Mouse (Mus musculus) erythroid progenitor cell, adult 5-6 weeks (primary cell): ENCODE measurements around the gene Rnf13. TPM values are rescaled to one million over a fixed set of nuclear protein-coding genes. Genes with fewer than 3 reads are reported as not detected.
"Not testable (repeated sequence)": the region's sequence is repeated elsewhere in the genome, so short reads cannot be mapped to it uniquely, and the experiment has no call there.

Experiments used
- ATAC-seq: replicated peaks from 2 replicates; pipeline ENCODE4 v1.8.0; 2016; ENCODE audit warnings: moderate number of reproducible peaks, mild to moderate bottlenecking, moderate TSS enrichment, inconsistent platforms; ENCODE audit not compliant: poor library complexity, low FRiP score, severe bottlenecking
- total RNA-seq, 2 experiments: library from RNA; stranded (forward) in 1 of 2; stranded (reverse) in 1 of 2; fragments of 150-400 nt in 1 of 2; fragments of 186-747, 209-891 nt in 1 of 2; gene quantifications; 2 replicates each; pipeline versions ENCODE4 v1.2.3 to v1.2.4; 2015 to 2017; ENCODE audit warnings: low replicate concordance in 2 of 2

Rnf13 gene
- total RNA-seq (2015; ENCODE audit: low replicate concordance) (9.4 and 20.5 TPM in 2 replicates), total RNA-seq (2017; ENCODE audit: low replicate concordance) (7.5 and 14.2 TPM in 2 replicates)

DNA sequence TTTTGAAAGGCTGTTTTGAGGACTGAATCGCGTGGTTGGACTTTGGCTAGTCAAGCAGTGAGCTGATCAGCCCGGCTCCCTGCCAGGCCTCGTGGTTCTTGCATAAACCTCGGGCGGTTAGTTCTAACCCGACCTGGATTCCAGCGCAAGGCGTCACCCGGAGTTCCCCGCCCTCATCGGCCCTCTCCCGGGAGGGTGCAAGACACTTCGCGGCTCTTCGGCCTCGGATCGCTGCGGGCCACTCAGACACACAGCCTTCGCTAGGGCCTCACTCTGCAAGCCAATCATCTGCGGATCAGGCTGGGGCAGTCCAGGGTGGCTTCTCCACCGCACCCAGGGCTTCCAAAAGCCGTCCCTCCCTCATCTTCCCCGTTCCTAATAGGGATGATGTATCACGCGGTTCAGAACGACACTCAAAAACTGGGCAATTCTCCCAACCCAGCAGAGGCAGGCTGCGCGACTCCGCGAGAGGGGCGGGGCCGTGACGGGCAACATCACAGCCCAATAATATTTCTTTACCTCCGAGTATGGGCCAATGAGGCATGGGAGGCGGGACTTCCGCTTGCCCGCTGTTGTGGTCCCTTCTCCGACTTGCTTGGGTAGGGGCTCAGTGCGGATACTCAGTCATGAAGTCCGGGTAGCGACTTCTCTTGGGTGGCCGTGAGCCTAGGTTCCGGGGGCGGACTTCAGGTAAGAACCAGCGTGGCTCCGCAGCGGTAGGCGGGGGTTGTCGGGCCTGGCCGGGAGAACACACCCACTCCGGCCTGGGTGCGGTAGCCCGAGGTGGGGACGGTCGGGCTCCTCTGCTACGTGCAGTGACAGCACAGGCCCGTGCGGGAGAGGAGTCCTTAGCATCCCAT, at the start of gene Rnf13:
Gene Rnf13 (plus strand): TSS at position 552 of the 860 bp plus-strand sequence.
- ATAC-seq, result peak; percentile 99

DNA sequence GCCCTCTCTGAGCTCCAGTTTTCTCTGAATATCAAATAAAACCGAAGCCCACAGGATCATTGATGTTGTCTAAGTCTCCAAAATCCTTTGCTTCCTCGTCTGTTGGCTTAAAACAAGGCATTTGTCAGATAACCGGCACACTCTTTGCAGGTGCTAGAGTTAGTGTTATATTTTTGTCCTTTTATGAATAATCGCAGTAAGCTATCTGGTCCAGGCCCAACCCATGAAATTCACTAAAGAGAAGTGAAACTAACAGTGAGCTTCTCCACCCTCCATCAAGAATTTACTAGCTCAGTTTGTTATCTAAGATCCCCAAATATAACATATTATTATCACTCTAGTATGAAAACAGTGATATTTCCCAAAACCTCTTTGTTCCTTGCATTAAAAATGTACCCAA, 44.1 kb upstream of the Rnf13 start:
- no peak for ATAC-seq

DNA sequence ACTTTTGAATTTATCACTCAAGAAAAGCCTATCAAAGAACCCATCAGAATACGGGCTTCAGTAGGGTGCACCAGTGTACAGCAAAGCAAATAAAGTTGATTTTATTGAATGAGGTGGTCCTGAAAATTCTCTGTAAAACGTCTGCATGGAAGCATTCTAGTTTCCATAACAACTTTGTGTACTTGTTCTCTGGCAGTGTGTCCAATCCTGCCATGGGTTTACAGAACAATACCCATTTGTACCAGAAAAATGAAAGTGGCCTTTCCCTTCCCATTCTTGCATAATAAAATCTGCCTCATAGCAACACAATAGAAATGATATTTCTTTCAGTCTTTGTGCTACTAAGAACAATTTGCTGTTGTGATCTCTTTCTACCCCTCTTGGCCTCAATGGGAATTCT, 43.1 kb upstream of the Rnf13 start, which contains the start of gene Ankub1:
Gene Ankub1 (minus strand): TSS at position 81 of the 400 bp plus-strand sequence.
- ATAC-seq, result no peak

DNA sequence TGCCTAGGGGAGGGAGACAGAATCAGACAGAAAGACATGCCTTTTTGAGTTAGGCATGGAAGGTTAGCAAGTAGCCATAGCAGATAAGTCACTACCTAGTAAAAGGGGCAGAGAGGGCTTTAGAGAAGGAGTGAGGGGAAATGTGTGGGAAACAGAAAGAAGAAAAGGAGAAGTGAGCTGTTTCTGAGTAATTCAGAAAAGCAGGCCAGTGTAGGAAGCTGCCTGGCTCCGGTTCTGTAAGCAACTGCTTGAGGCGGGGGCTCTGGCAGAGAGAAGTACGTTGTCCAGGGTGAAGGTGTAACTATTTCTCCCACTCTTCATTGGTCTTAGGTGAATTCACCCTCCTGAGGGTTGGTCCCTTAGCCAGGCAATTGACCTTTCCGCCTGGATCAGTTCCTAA, 39.6 kb upstream of the Rnf13 start:
- ATAC-seq, result no peak

DNA sequence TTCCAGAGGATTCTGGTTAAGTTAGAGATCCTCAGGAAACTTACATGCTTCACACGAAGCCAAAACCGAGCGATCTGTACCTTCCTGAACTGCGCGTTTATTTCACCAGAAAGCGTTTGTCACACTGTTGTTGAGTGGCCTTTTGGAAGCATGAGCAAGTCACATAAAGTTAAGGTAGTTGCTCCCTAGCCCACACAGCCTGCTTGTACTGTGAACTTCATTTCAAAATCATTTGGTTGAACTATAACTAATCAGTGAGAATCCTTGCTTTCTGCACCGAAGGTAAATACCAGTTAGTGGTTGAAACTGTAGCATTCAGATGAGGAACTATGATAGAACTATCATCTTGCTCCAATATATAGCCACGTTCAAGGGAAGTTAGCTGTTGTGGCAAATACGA, 39.1 kb upstream of the Rnf13 start:
- no peak for ATAC-seq

DNA sequence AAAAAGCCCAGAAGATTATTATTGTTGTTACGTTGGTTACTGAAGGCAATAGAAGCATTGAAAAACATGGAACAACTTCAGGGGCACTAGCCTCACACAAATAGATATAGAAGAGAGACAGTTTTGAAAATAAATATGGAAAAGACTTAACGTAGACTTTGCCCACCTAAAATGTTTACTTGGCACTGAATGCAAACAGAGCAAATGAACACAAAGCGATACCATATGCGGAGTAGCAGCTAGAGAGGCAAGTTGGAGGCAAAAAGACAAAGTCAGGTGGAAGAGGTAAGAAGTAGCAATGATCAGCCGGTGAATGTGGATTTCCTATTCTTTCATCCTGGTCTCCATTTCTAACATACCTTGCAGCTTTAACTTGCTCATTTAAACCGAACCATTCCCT, 21.7 kb upstream of the Rnf13 start:
- no peak for ATAC-seq

DNA sequence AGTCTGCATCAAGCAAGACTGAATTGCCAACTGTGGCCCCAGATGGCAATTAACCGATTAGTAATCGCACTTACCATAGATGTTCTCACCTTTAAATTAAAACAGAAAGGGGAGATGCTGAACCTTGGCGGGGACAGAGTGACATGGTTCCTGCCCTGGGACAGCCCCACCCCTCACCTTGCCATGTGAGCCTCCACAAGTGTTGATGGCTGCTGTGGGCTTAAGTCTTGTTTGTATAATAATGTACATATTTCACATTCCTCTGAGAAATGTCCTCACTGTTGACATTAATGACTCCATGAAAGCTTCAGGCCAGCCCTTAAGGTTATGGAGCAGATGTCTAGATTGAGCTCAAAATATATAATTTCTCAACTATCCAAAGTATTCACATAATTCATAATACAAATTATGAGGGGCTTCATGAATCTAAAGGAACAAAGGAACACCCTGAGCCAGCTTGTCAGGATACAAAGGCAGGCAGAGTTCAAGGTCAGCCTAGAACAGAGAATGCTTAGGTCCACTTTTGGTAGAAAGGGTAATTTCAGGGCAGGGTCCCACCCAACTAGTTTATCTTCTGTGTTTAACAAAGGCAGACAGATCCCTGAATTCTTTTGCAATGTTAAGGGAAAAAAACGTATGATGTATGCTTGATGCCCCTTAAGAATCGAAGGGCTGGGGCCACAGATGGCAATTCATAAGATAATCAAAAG, 3.5 kb upstream of the Rnf13 start:
- ATAC-seq, result no peak

DNA sequence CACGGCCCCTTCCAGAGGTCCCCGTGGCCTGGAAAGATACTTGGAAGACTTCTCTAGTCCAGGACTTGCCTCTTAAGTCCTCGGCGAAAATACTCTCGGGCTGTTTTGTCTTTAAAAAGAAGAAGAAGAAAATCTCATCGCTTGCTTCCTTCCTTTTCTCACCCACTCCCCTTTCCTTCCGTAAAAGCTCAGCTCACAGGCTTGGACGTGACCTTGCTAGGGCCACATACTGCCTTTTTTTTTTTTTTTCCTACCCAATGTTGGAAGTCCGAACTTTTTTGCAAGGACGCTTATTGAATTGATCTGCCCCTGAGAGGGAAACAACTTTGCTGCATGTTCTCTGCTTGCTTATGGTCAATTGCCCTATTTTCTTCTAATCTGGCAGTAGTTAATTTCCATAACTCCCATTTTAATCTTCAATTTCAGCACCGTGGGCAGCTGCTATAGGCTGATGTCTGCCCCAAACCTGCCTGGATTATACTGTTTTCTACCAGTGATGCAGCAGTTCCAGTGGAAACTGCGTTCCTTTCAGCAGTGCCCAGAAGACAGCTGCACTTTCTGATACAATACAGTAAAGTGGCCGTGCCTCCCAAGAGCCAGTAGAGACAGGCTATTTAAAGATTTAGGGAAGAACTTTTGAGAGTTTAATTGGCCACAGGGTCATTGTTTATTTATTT, 695 bp downstream of the Rnf13 start:
- no peak for ATAC-seq

DNA sequence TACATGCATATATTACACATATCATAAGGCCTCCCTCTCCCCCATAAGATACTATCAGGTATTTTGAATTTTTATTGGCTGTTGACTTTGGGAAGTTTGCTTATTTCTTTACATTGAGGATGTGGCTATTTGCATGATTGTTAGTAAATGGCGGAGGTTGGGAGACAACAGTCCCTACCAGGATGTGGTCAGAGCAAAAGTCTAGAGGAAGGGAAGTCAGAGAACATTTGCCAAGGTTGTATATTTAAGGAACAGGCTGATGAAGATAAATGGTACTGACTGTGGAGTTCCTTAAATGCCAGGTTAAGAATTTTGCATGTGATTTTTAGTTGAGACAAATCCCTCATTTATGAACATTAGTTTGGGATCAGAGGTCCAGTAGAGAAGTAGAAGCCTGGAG, 4.0 kb downstream of the Rnf13 start:
- no peak for ATAC-seq

DNA sequence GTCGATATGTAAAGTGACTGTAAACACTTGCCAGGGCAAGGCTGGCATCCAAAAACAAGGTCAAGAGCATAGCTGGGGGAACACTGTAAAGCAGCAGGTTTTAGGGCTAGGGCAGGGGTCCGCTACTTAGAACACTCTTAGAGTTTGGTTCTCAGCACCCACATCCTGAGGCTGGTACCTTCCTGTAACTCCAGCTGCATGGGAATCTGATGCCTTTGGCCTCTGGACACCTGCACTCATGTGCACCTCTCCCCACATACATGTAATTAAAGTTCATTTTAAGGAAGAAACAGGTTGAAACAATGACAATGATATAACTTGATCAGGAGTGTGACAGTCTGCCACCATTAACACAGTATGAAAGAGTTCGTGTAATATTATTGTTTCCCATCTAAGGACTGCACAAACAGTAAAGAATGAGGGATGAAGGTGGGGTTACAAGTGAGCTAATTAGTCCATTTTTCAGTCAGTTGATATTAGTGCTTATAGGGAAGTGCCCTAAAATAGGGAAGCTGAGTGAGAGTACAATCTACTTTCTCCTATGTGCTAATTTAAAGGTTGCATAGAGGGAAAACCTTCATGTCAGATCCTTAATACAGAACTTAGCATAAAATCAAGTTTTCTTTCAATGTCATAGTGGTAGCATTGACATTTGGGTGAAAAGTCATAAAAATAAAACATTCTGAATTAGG, 12.9 kb downstream of the Rnf13 start:
- ATAC-seq, result no peak

DNA sequence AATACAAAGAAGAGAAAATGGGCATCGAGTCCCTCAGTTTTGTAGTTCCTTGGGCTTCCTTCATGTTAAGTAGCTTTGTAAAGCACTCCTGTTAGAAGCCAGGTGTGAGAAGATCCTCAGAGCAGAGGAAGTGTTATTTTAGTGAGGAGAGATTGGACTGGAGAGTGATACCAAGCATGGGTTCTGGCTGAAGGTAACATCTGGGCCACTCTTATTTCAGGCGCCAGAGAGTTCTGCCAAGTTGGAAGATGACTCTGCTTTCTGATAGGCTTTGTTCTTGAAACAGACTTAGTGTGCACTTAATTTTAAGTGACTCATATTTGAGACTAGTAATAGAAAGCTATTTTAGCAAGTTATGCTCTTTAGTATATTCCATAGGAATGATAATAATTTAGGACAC, 41.1 kb downstream of the Rnf13 start:
- no peak for ATAC-seq

DNA sequence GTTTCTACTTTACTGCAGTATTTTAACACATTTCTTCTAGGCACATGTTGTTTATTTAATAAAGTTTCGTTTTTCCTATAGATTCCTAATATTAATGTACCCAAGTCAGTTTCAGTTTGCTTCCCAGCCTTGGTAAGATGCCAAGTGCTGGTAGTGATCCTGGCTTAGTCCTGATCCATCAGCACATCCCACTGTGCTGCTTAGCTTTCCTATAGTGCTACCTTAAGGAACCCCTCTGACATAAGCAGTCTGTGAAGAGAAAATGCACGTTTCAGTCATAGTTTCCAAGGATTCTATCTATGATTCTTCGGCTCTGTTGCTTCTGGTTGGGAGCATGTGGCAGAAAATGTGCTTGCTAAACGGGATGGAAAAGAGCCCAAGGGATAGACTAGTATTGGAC, 52.6 kb downstream of the Rnf13 start:
- ATAC-seq, result no peak

DNA sequence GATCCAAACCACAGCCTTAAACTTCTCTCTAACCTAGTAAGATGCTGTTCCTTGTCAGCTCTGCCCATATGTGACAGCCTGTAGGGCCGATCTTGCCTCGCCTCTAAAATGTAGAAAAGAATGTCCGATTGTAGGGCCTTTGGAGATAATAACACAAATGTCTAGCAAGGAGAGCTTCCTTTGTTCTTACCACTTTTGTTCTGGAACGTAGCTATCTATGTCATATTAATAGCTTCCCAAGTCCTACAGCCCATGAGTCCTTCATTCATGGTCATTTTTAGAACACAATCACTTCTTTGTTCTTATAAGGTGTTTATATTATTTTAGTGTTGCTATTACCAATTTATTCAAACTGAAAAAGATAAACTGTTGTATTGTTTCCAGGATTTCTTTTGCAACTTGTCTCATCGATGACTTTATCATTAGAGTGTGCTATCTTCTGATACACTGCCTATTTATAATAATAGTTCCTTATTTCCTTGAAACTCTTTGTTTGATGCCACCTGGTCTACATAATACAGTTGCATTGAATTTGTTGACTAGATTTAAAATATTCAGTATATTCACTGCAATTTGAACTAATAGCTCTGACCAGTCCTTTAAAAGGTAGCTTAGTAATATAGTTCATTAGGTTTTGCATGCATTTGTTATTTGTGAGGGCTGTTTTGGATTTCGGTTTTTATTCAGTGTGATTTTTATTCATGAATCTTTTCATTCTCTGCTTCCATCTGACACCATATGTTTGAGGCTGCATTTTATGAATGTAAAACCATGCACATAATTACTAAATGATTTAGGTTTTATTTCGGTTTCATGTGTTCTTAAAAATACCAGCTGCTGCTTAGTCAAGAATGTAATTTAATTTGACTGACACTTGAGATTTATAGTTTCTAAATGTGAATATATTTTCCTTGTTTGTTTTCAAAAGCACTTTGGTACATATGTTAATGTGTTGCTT, 53.4 kb downstream of the Rnf13 start:
- ATAC-seq, result no peak

DNA sequence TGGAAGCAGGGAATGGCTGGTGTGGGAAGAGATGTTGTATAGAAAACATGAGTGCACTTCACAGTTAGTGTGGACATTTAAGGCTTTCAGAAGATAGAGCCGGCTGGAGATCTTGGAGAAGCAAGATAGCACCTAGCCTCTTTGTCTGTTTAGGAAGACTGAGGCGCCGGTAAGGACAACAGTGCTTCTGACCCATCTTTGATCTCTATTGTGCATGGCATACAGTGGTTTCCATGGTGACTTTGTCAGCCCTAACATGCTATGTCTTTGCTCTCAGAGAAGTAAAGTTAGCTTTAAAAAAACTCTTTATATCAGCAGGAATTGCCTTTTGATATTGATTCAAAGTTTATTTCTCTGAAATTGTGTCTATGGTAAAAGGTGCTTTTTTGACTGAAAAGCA, 55.2 kb downstream of the Rnf13 start:
- no peak for ATAC-seq

DNA sequence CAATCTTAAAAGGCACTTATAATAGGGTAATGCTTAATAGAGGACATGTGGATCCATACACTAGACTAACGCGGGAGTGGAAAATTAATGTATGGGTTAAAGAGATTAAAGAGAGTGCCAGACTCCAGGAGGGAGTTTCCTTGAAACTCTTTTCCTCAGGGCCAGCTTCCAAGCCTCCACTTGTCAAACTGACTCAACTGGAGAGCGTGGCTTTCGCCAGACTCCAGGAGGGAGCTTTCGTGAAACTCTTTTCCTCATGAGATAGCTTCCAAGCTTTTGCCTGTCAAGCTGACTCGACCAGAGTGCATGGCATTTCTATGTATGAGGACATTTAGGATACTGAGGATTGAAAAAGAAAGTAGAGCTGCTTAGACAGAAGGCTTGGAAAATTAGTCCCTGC, 59.2 kb downstream of the Rnf13 start:
- ATAC-seq, result not testable (repeated sequence)

DNA sequence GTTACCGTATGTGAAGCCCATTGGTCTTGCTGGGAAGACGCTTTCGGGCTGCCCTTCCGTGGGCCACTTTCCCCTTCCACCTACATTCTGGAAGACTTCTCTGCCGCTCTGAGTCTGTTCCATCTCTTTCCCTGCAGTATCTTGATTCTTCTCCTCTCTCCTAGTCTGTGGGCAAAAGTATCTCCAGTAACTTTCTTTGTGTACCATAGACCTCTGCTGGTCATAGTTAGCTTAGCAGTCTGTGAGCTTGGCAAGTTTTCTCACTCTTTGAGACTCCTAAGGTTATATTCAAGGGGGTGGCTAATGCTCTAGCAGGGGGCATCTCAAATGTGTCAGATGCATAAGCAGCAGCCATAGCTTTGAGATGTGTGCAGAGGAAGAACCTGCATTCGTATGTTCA, 79.6 kb downstream of the Rnf13 start:
- no peak for ATAC-seq

DNA sequence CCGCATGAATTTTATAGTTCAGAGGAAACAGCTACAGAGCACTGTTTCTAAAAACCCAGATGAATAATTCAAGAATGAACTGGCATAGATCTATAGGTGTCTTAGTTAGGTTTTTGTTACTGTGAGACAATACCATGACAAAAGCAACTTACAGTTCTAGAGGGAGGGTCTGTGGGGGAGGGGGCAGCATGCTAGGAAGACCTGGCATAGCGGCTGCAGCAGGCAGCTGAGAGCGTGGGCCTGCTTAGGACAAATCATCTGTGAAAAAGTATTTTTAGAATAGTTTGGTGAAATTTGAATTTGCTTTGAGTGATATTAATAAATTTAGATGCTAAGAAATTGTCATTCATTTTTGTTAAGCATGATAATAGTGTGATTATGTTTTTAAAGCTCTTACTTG, 90.0 kb downstream of the Rnf13 start:
- ATAC-seq, result no peak

DNA sequence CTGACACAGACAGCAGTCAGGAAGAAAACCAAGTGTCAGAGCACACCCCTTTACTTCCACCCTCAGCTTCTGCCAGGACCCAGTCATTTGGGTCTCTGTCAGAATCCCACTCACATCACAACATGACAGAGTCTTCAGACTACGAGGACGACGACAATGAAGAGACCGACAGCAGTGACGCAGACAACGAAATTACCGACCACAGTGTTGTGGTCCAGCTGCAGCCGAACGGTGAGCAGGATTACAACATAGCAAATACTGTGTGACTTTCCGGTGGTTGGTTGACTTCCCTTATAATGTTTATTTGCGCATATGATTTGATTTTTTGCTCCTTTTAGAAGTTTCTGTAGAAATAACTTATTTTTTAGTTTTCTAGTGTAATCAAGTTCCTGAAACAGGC, 97.7 kb downstream of the Rnf13 start:
- no peak for ATAC-seq

DNA sequence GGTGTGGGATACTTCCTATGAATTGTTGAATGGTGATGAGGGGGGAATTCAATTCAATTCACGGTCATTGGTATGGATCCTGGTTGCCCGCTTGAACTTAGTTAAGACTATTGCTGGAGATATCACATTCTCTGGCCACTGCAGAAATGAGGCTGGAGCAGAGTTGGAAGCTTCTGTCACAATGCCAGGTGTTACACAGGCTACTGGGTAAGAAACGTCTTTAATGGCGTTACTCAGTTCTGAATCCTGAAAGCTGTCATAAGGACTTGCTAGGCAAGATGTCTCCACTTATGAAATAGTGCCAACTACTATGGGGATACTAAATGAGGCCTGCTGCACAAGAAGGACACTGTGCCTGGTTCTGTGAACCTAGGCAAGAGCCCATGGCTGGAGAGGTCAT, 101.0 kb downstream of the Rnf13 start:
- no peak for ATAC-seq
